Mouse (Mus musculus) limb, embryonic 11.5 days (tissue): ENCODE measurements around the gene Rsrc2. TPM values are rescaled to one million over a fixed set of nuclear protein-coding genes. Genes with fewer than 3 reads are reported as not detected.
"Not testable (repeated sequence)": the region's sequence is repeated elsewhere in the genome, so short reads cannot be mapped to it uniquely, and the experiment has no call there.

Experiments
- ATAC-seq: fragments of 200-750 bp; cut with Nextera tagmentation; 2 replicates; pipeline ENCODE4 v1.8.0; 2017; ENCODE audit warnings: low read depth; ENCODE audit not compliant: insufficient number of reproducible peaks, low FRiP score, low TSS enrichment
- DNase-seq: peaks from one replicate; pipeline ENCODE4 v3.0.0-alpha.2; 2015; ENCODE audit warnings: low spot score
- H3K27ac ChIP-seq: fragments of 300-500 bp; sonication (generic); replicated peaks from 2 replicates; pipeline ENCODE4 v1.5.1; 2014; ENCODE audit warnings: low read depth, mild to moderate bottlenecking, low read length
- H3K27me3 ChIP-seq: fragments of 300-500 bp; sonication (generic); 2 replicates; pipeline ENCODE4 v1.6.1; 2014; ENCODE audit warnings: mild to moderate bottlenecking, low read length, mixed read lengths; ENCODE audit not compliant: control insufficient read depth, insufficient read depth
- H3K36me3 ChIP-seq: fragments of 300-500 bp; sonication (generic); 2 replicates; pipeline ENCODE4 v1.6.1; 2014; ENCODE audit warnings: mild to moderate bottlenecking, low read length, moderate library complexity, mixed read lengths; ENCODE audit not compliant: control insufficient read depth, insufficient read depth
- H3K4me1 ChIP-seq: fragments of 300-500 bp; sonication (generic); 2 replicates; pipeline ENCODE4 v1.6.1; 2014; ENCODE audit warnings: low read length, mixed read lengths; ENCODE audit not compliant: control insufficient read depth, insufficient read depth
- H3K4me2 ChIP-seq: fragments of 300-500 bp; sonication (generic); 2 replicates; pipeline ENCODE4 v1.6.1; 2014; ENCODE audit warnings: low read depth, mild to moderate bottlenecking, moderate library complexity; ENCODE audit not compliant: severe bottlenecking
- H3K4me3 ChIP-seq: fragments of 300-500 bp; sonication (generic); 2 replicates; pipeline ENCODE4 v1.5.1; 2014; ENCODE audit warnings: low read depth, low read length
- H3K9ac ChIP-seq: fragments of 300-500 bp; sonication (generic); 2 replicates; pipeline ENCODE4 v1.6.1; 2014; ENCODE audit warnings: mild to moderate bottlenecking, low read length
- H3K9me3 ChIP-seq: fragments of 300-500 bp; sonication (generic); 2 replicates; pipeline ENCODE4 v1.6.1; 2016; ENCODE audit warnings: low read length; ENCODE audit not compliant: control insufficient read depth
- WGBS: fragments of 180-500 bp; shearing (Covaris S2); extraction: QIAGEN DNeasy Blood & Tissue Kit; methylation state at CpG from one replicate; pipeline ENCODE4 v1.1.7; 2014; 5-methylcytosine and 5-hydroxymethylcytosine counted together
- polyA plus RNA-seq: library from polyadenylated mRNA; unstranded; fragments of >200 nt; fragmentation: Nextera tagmentation; extraction: Ambion mirVana; gene quantifications from 2 replicates; pipeline ENCODE4 v1.2.1, GENCODE M21; 2014

Rsrc2 gene
- polyA plus RNA-seq, 1 experiment from 2014 or later = 166 TPM

- Histone ChIP-seq H3K9me3 (no peaks in the 10 kb centered on the region), H3K36me3 (peaks cover 2% of the 10 kb centered on the region), H3K9ac (peak overlapping the region; percentile 83), H3K4me1 (peaks cover 10% of the 10 kb centered on the region; the same call in 1 of the 2 replicates), H3K27ac (peak overlapping the region; percentile 86), H3K4me3 (peak overlapping the region; percentile 81), H3K27me3 (no peaks in the 10 kb centered on the region), H3K4me2 (peak overlapping the region; percentile 75)
- peak; percentile 36 for DNase-seq
- WGBS = 1% methylated on average over 18 of the region's 18 CpGs
- no peak for ATAC-seq
These were observed 712 bp downstream of the Rsrc2 start for GRCm38 (mm10) chr5:123748339-123749064.

- ATAC-seq (no peak), DNase-seq (no peak)
- Histone ChIP-seq H3K9ac (peak overlapping the region; percentile 1; the same call in 1 of the 2 replicates), H3K9me3 (no peaks in the 10 kb centered on the region), H3K4me1 (peaks cover 10% of the 10 kb centered on the region; the same call in 1 of the 2 replicates), H3K4me2 (peak overlapping the region; percentile 75), H3K27me3 (no peaks in the 10 kb centered on the region), H3K27ac (no peak overlapping the region), H3K4me3 (peak overlapping the region; percentile 81), H3K36me3 (peaks cover under 1% of the 10 kb centered on the region; the same call in 1 of the 2 replicates)
- 42% methylated on average over 7 of the region's 7 CpGs for WGBS
These were observed 1.6 kb downstream of the Rsrc2 start for GRCm38 (mm10) chr5:123747604-123748003.

- Histone ChIP-seq H3K9ac (no peak overlapping the region), H3K4me2 (peak overlapping the region; percentile 75), H3K27me3 (no peaks in the 10 kb centered on the region)
These were observed 3.0 kb downstream of the Rsrc2 start for GRCm38 (mm10) chr5:123746253-123746652.

GRCm38 (mm10) chr5:123744358-123744757 is 4.9 kb downstream of the Rsrc2 start:
- Histone ChIP-seq H3K9ac (no peak overlapping the region), H3K27me3 (no peaks in the 10 kb centered on the region), H3K4me3 (no peak overlapping the region), H3K36me3 (peaks cover 2% of the 10 kb centered on the region), H3K4me1 (peaks cover 10% of the 10 kb centered on the region; the same call in 1 of the 2 replicates), H3K27ac (no peak overlapping the region), H3K4me2 (no peak overlapping the region), H3K9me3 (no peaks in the 10 kb centered on the region)
- DNase-seq (no peak), ATAC-seq (no peak)
- 83% methylated on average over 2 of the region's 2 CpGs for WGBS

More at GRCm38 (mm10) chr5:123746253-123746652, 3.0 kb downstream of the Rsrc2 start:
- Histone ChIP-seq H3K36me3 (no peaks in the 10 kb centered on the region; the same call in 1 of the 2 replicates), H3K4me3 (no peak overlapping the region), H3K9me3 (no peaks in the 10 kb centered on the region), H3K4me1 (peaks cover 10% of the 10 kb centered on the region; the same call in 1 of the 2 replicates), H3K27ac (no peak overlapping the region)
- ATAC-seq (no peak), DNase-seq (no peak)

- peaks cover 25% of the 10 kb centered on the region; the same call in 1 of the 2 replicates for H3K36me3 ChIP-seq
- H3K9me3 ChIP-seq = no peaks in the 10 kb centered on the region
- no peak overlapping the region for H3K4me2 ChIP-seq
- H3K4me3 ChIP-seq = no peak overlapping the region
- no peaks in the 10 kb centered on the region for H3K4me1 ChIP-seq
- H3K27ac ChIP-seq = no peak overlapping the region
- H3K27me3 ChIP-seq = no peaks in the 10 kb centered on the region
- no peak overlapping the region for H3K9ac ChIP-seq
- ATAC-seq = no peak
- no peak for DNase-seq
- 95% methylated on average over 2 of the region's 2 CpGs for WGBS
These were observed 18.2 kb downstream of the Rsrc2 start for GRCm38 (mm10) chr5:123730981-123731380.

GRCm38 (mm10) chr5:123723816-123724215 is 25.4 kb downstream of the Rsrc2 start:
- not testable (repeated sequence) for ATAC-seq, H3K36me3 ChIP-seq, H3K4me2 ChIP-seq, H3K27ac ChIP-seq, H3K27me3 ChIP-seq, DNase-seq, H3K4me1 ChIP-seq, H3K9me3 ChIP-seq, H3K4me3 ChIP-seq, H3K9ac ChIP-seq
- 86% methylated on average over 7 of the region's 7 CpGs for WGBS

GRCm38 (mm10) chr5:123720328-123721311 is 28.6 kb downstream of the Rsrc2 start, which contains the start of gene Zcchc8:
Gene Zcchc8, minus strand, starts transcription at chr5:123721100.
- H3K4me3 ChIP-seq = peak within 1 kb of the TSS; percentile 85
- H3K27ac ChIP-seq = peak within 1 kb of the TSS; percentile 78
- under 1% methylated on average over 83 of the region's 83 CpGs for WGBS
- H3K27me3 ChIP-seq = no peaks in the 10 kb centered on the region
- peak; percentile 98 for DNase-seq
- peak within 1 kb of the TSS; percentile 86 for H3K9ac ChIP-seq
- peak within 1 kb of the TSS; percentile 57 for H3K4me2 ChIP-seq
- ATAC-seq = peak; percentile 100
- peaks cover 12% of the 10 kb centered on the region; the same call in 1 of the 2 replicates for H3K4me1 ChIP-seq
- H3K36me3 ChIP-seq = peaks cover 3% of the 10 kb centered on the region; the same call in 1 of the 2 replicates
- H3K9me3 ChIP-seq = no peaks in the 10 kb centered on the region

- no peaks in the 10 kb centered on the region for H3K27me3 ChIP-seq
- WGBS = 88% methylated on average over 4 of the region's 4 CpGs
- H3K9ac ChIP-seq = no peak overlapping the region
- peaks cover 32% of the 10 kb centered on the region for H3K36me3 ChIP-seq
- H3K4me3 ChIP-seq = no peak overlapping the region
- ATAC-seq (no peak), DNase-seq (no peak)
- H3K27ac ChIP-seq = no peak overlapping the region
- H3K9me3 ChIP-seq = no peaks in the 10 kb centered on the region
- H3K4me1 ChIP-seq = peaks cover 12% of the 10 kb centered on the region; the same call in 1 of the 2 replicates
- H3K4me2 ChIP-seq = no peak overlapping the region
These were observed 34.6 kb downstream of the Rsrc2 start for GRCm38 (mm10) chr5:123714622-123715021.
